Mouse (Mus musculus): ENCODE data around the gene Cux1.

GRCm38 (mm10) chr5:136377101-136377500, 190.2 kb downstream of the Cux1 start:
- TF ChIP-seq POLR2A (IDR thresholded peaks at IDR 0.05; ENCODE audit: low read depth, low read length) (no peak), CTCF (conservative IDR thresholded peaks at IDR 0.05; ENCODE audit: insufficient read depth, insufficient read length, low read depth, low read length) (no peak)
